Mouse (Mus musculus): ENCODE measurements around the gene Ing5. TPM values are rescaled to one million over a fixed set of nuclear protein-coding genes. Genes with fewer than 3 reads are reported as not detected.
"Not testable (repeated sequence)": the region's sequence is repeated elsewhere in the genome, so short reads cannot be mapped to it uniquely, and the experiment has no call there.

The Ing5 gene
- polyA plus RNA-seq, 1 experiment from 2014 or later: 10.4 TPM

GRCm38 (mm10) chr1:93857370-93857769 lies 53.6 kb downstream of the Ing5 start:
- H3K4me1 ChIP-seq (replicated peaks; ENCODE audit: control insufficient read depth, insufficient read depth): no peaks in the 10 kb centered on the region
- no peak for ATAC-seq (ENCODE audit: low FRiP score, low TSS enrichment)
- no peak for TF ChIP-seq EP300 (optimal IDR thresholded peaks at IDR 0.05)
- TF ChIP-seq CTCF (IDR thresholded peaks at IDR 0.05; ENCODE audit: low read depth): no peak
- H3K36me3 ChIP-seq (ENCODE audit: control insufficient read depth, insufficient read depth, low read length): no peaks in the 10 kb centered on the region
- no peak overlapping the region for H3K4me2 ChIP-seq (replicated peaks; ENCODE audit: low read depth)
- H3K27ac ChIP-seq (replicated peaks): no peak overlapping the region
- no peaks in the 10 kb centered on the region for H3K27me3 ChIP-seq (ENCODE audit: control insufficient read depth, insufficient read depth, low read length)
- 41% methylated on average over 6 of the region's 6 CpGs for WGBS
- H3K4me3 ChIP-seq (ENCODE audit: low read depth, low read length): no peak overlapping the region
- H3K9me3 ChIP-seq (ENCODE audit: control insufficient read depth, low read length): no peaks in the 10 kb centered on the region
- no peak for DNase-seq (ENCODE audit: low spot score)
- H3K9ac ChIP-seq (ENCODE audit: low read length): no peak overlapping the region

DNA sequence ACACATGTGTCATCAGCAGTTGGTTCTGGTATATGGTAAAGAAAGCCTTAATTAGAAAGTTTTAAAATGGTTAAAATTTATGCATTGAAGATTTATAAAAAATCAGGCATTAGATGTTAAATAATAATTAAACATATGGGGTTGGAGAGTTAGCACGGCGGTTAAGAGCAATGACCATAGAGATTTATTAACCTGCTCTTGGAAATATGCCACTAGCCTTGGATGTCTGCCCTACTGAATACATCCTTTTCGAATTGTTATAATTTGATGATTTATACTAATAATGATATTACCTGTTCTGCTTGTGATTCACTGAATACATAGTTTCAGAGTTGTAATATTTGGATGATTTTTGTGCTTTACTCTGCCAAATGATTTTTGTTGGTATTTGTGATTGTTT lies 54.2 kb downstream of the Ing5 start:
- 36% methylated on average over 3 of the region's 3 CpGs for WGBS
- Histone ChIP-seq H3K9ac (ENCODE audit: low read length) (no peak overlapping the region), H3K4me3 (ENCODE audit: low read depth, low read length) (no peak overlapping the region), H3K4me2 (replicated peaks; ENCODE audit: low read depth) (no peak overlapping the region), H3K9me3 (ENCODE audit: control insufficient read depth, low read length) (no peaks in the 10 kb centered on the region), H3K36me3 (ENCODE audit: control insufficient read depth, insufficient read depth, low read length) (no peaks in the 10 kb centered on the region), H3K4me1 (replicated peaks; ENCODE audit: control insufficient read depth, insufficient read depth) (no peaks in the 10 kb centered on the region), H3K27me3 (ENCODE audit: control insufficient read depth, insufficient read depth, low read length) (no peaks in the 10 kb centered on the region), H3K27ac (replicated peaks) (no peak overlapping the region)
- no peak for DNase-seq (ENCODE audit: low spot score)
- no peak for ATAC-seq (ENCODE audit: low FRiP score, low TSS enrichment)
- TF ChIP-seq EP300 (optimal IDR thresholded peaks at IDR 0.05) (no peak), CTCF (IDR thresholded peaks at IDR 0.05; ENCODE audit: low read depth) (no peak)

- H3K27ac ChIP-seq (replicated peaks): no peak overlapping the region
- no peak overlapping the region for H3K4me3 ChIP-seq (ENCODE audit: low read depth, low read length)
- no peak overlapping the region for H3K9ac ChIP-seq (ENCODE audit: low read length)
- no peaks in the 10 kb centered on the region for H3K9me3 ChIP-seq (ENCODE audit: control insufficient read depth, low read length)
- no peaks in the 10 kb centered on the region for H3K36me3 ChIP-seq (ENCODE audit: control insufficient read depth, insufficient read depth, low read length)
- TF ChIP-seq CTCF (IDR thresholded peaks at IDR 0.05; ENCODE audit: low read depth): no peak
- TF ChIP-seq EP300 (optimal IDR thresholded peaks at IDR 0.05): no peak
- ATAC-seq (ENCODE audit: low FRiP score, low TSS enrichment) (no peak), DNase-seq (ENCODE audit: low spot score) (no peak)
- no peaks in the 10 kb centered on the region for H3K4me1 ChIP-seq (replicated peaks; ENCODE audit: control insufficient read depth, insufficient read depth)
- no peak overlapping the region for H3K4me2 ChIP-seq (replicated peaks; ENCODE audit: low read depth)
- H3K27me3 ChIP-seq (ENCODE audit: control insufficient read depth, insufficient read depth, low read length): no peaks in the 10 kb centered on the region
Observed at GRCm38 (mm10) chr1:93859619-93860018, 55.9 kb downstream of the Ing5 start.

DNA sequence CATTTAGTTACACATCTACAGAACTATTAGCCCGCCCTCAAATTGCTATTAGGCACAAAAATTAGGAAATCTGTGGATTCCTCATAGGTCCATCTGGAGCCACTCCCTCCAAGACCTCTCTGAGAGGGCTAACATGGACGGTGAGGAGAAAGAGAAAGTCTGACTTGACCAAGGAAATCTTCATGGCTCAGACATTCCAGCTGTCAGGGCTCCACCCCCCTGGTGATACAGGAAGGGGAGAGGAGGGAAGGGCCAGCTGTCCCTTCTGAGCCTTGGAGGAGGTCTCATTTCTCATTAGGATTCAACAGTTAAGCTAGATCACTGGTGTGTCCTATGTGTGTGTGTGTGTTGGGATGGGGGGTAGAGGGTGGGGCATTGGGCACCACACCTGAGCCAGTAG lies 57.3 kb downstream of the Ing5 start, which contains the start of gene Gal3st2:
Gene Gal3st2, plus strand, starts transcription at position 259 of the 400 bp plus-strand sequence.
- ATAC-seq (ENCODE audit: low FRiP score, low TSS enrichment); H3K9ac ChIP-seq (ENCODE audit: low read length); H3K27me3 ChIP-seq (ENCODE audit: control insufficient read depth, insufficient read depth, low read length); H3K9me3 ChIP-seq (ENCODE audit: control insufficient read depth, low read length); H3K27ac ChIP-seq (replicated peaks); H3K4me1 ChIP-seq (replicated peaks; ENCODE audit: control insufficient read depth, insufficient read depth); DNase-seq (ENCODE audit: low spot score); H3K4me2 ChIP-seq (replicated peaks; ENCODE audit: low read depth); H3K36me3 ChIP-seq (ENCODE audit: control insufficient read depth, insufficient read depth, low read length); H3K4me3 ChIP-seq (ENCODE audit: low read depth, low read length): not testable (repeated sequence)
- WGBS: 38% methylated on average over 2 of the region's 2 CpGs

Other genes starting within 250 kb of the Ing5 start
- 107 and 115 TPM in 2 replicates for gene Stk25, start 145.3 kb upstream of the Ing5 start, polyA plus RNA-seq (2015; fragmentation: Nextera tagmentation; extraction: Ambion mirVana)
- gene Bok, start 118.3 kb upstream of the Ing5 start, polyA plus RNA-seq (2015; fragmentation: Nextera tagmentation; extraction: Ambion mirVana): 66.9 and 69.9 TPM in 2 replicates
- gene Atg4b, start 52.5 kb upstream of the Ing5 start, polyA plus RNA-seq (2015; fragmentation: Nextera tagmentation; extraction: Ambion mirVana): 61.7 and 63.0 TPM in 2 replicates
- 47.8 and 52.3 TPM in 2 replicates for gene Thap4, start 49.1 kb upstream of the Ing5 start, polyA plus RNA-seq (2015; fragmentation: Nextera tagmentation; extraction: Ambion mirVana)
- gene Dtymk, start 2.0 kb upstream of the Ing5 start, polyA plus RNA-seq (2015; fragmentation: Nextera tagmentation; extraction: Ambion mirVana): 108 and 110 TPM in 2 replicates
- 7.5 and 8.6 TPM in 2 replicates for gene D2hgdh, start 20.9 kb downstream of the Ing5 start, polyA plus RNA-seq (2015; fragmentation: Nextera tagmentation; extraction: Ambion mirVana)
- gene Gal3st2, start 57.3 kb downstream of the Ing5 start, polyA plus RNA-seq (2015; fragmentation: Nextera tagmentation; extraction: Ambion mirVana): 0.07 and 0.08 TPM in 2 replicates
- 0.07 and 0.10 TPM in 2 replicates for gene Gal3st2b, start 114.3 kb downstream of the Ing5 start, polyA plus RNA-seq (2015; fragmentation: Nextera tagmentation; extraction: Ambion mirVana)
- 0.01 TPM in 1 of 2 replicates, not detected in the other for gene Gal3st2c, start 186.5 kb downstream of the Ing5 start, polyA plus RNA-seq (2015; fragmentation: Nextera tagmentation; extraction: Ambion mirVana)
- gene Neu4, start 216.5 kb downstream of the Ing5 start, polyA plus RNA-seq (2015; fragmentation: Nextera tagmentation; extraction: Ambion mirVana): not detected in 2 replicates
- 0.05 TPM in 1 of 2 replicates, not detected in the other for gene Pdcd1, start 248.6 kb downstream of the Ing5 start, polyA plus RNA-seq (2015; fragmentation: Nextera tagmentation; extraction: Ambion mirVana)

Measured in stomach, postnatal 0 days (tissue).